Comparison of ENCODE assay signal across 7 mouse cellular contexts in genomic region chrX:122396781-122397581, GRCm38 (mm10). TPM values are rescaled to one million over a fixed set of nuclear protein-coding genes. Genes with fewer than 3 reads are reported as not detected.
DNase-seq lines count a peak whose midpoint lies in the region; ATAC-seq lines count a peak whose summit lies in the region.

Gene Nap1l3 (minus strand): TSS chrX:122397401.

- WGBS in embryonic facial prominence, embryonic 12.5 days = 14% methylated on average over 37 of the region's 39 CpGs
- 9% methylated on average over 36 of the region's 39 CpGs for WGBS in intestine, embryonic 16.5 days

- peak within 1 kb of the TSS; percentile 52 for H3K4me3 ChIP-seq in embryonic facial prominence, embryonic 12.5 days
- H3K4me3 ChIP-seq in intestine, embryonic 16.5 days (ENCODE audit: low read length) = peak within 1 kb of the TSS; percentile 59

- ATAC-seq in embryonic facial prominence, embryonic 12.5 days (ENCODE audit: insufficient number of reproducible peaks, insufficient read depth, low FRiP score, low TSS enrichment) = peak; percentile 93
- peak; percentile 100 for ATAC-seq in granulocyte monocyte progenitor cell, adult 5-6 weeks (replicated peaks; ENCODE audit: poor library complexity, severe bottlenecking)
- ATAC-seq in intestine, embryonic 16.5 days = peak; percentile 100
- ATAC-seq in megakaryocyte progenitor cell, adult 5-6 weeks (replicated peaks; ENCODE audit: poor library complexity) = peak; percentile 98

- H3K9ac ChIP-seq in embryonic facial prominence, embryonic 12.5 days = peak within 1 kb of the TSS; percentile 36
- peak within 1 kb of the TSS; percentile 63 for H3K9ac ChIP-seq in intestine, embryonic 16.5 days (ENCODE audit: low read depth, low read length)

- intact Hi-C loops in left cerebral cortex, postnatal 14 days (cut with DNase I) = no loop called here

- no peaks in the 10 kb centered on the region for H3K4me1 ChIP-seq in embryonic facial prominence, embryonic 12.5 days
- H3K4me1 ChIP-seq in intestine, embryonic 16.5 days (ENCODE audit: control insufficient read depth, insufficient read depth, low read length) = no peaks in the 10 kb centered on the region

- H3K27me3 ChIP-seq in embryonic facial prominence, embryonic 12.5 days = no peaks in the 10 kb centered on the region
- no peaks in the 10 kb centered on the region for H3K27me3 ChIP-seq in intestine, embryonic 16.5 days (replicated peaks; ENCODE audit: control insufficient read depth, insufficient read depth, low read length)

- H3K27ac ChIP-seq in embryonic facial prominence, embryonic 12.5 days = no peak within 1 kb of the TSS
- no peak within 1 kb of the TSS; the same call in 1 of the 2 replicates for H3K27ac ChIP-seq in intestine, embryonic 16.5 days (ENCODE audit: low read length)

- H3K4me2 ChIP-seq in embryonic facial prominence, embryonic 12.5 days (replicated peaks) = peak within 1 kb of the TSS; percentile 53
- H3K4me2 ChIP-seq in intestine, embryonic 16.5 days (ENCODE audit: low read depth, low read length) = peak within 1 kb of the TSS; percentile 59

- peak; percentile 5 to 8 for DNase-seq in adrenal gland, postnatal 4 days (ENCODE audit: low spot score in 2 of 2)
- DNase-seq in left cerebral cortex, postnatal 14 days (ENCODE audit: low spot score in 2 of 2) = peak; percentile 74 to 87
- DNase-seq in right cerebral cortex, postnatal 25 days = peak; percentile 70

- H3K36me3 ChIP-seq in embryonic facial prominence, embryonic 12.5 days = no peaks in the 10 kb centered on the region
- H3K36me3 ChIP-seq in intestine, embryonic 16.5 days (ENCODE audit: control insufficient read depth, insufficient read depth, low read length) = no peaks in the 10 kb centered on the region

- H3K9me3 ChIP-seq in embryonic facial prominence, embryonic 12.5 days = no peaks in the 10 kb centered on the region
- H3K9me3 ChIP-seq in intestine, embryonic 16.5 days (ENCODE audit: control insufficient read depth, low read length) = no peaks in the 10 kb centered on the region

RNA-seq across cellular contexts. Expression of gene Nap1l3, which starts in this region (rescaled TPM):
- total RNA-seq in adrenal gland, postnatal 4 days (2021) = 1 to 10 TPM; 5.1 to 5.3 TPM
- 5.7 and 5.8 TPM in 2 replicates for polyA plus RNA-seq in embryonic facial prominence, embryonic 12.5 days (2016; fragmentation: Nextera tagmentation; extraction: Ambion mirVana)
- total RNA-seq in granulocyte monocyte progenitor cell, adult 5-6 weeks (2014; fragmentation: Nextera tagmentation) = not detected in 2 replicates
- 0.60 TPM in 1 of 2 replicates, not detected in the other for total RNA-seq in granulocyte monocyte progenitor cell, adult 5-6 weeks (2017)
- polyA plus RNA-seq in intestine, embryonic 16.5 days (2015; fragmentation: Nextera tagmentation; extraction: Ambion mirVana) = 2.9 and 3.0 TPM in 2 replicates
- total RNA-seq in left cerebral cortex, postnatal 14 days (2021) = 10 to 100 TPM; 52.2 to 52.6 TPM
- 0.20 and 0.86 TPM in 2 replicates for total RNA-seq in megakaryocyte progenitor cell, adult 5-6 weeks (2015)
- total RNA-seq in megakaryocyte progenitor cell, adult 5-6 weeks (2017) = 1.0 and 1.4 TPM in 2 replicates

Comparison
In these comparisons a context has a peak if more than half of its experiments do, and no peak if none do; other contexts are left out.
1. RNA of gene Nap1l3 (total RNA-seq): 52.2 to 52.6 TPM in left cerebral cortex, postnatal 14 days; 5.1 to 5.3 TPM in adrenal gland, postnatal 4 days, 0.20 to 1.4 TPM in megakaryocyte progenitor cell, adult 5-6 weeks and 0.60 TPM in granulocyte monocyte progenitor cell, adult 5-6 weeks; every median in the first group is over 4 times any median in the second.
2. Peak in ATAC-seq in granulocyte monocyte progenitor cell, adult 5-6 weeks; RNA of the gene not detected or under 1 TPM.
3. DNase-seq: peak in every context shown above with its lines; median percentile 80 in left cerebral cortex, postnatal 14 days; 70 in right cerebral cortex, postnatal 25 days; 6 in adrenal gland, postnatal 4 days.
4. Peak in every context shown above with its lines, with median percentiles within 50 percentile points of each other: ATAC-seq.